Mouse (Mus musculus) bone marrow macrophage, adult 2 months (primary cell): ENCODE measurements around the gene Lrba.

Experiments used
- CTCF ChIP-seq: IDR thresholded peaks from 2 replicates; pipeline ENCODE4 v1.5.1; 2012; ENCODE audit warnings: low read depth, mild to moderate bottlenecking, low read length, moderate library complexity
- POLR2A ChIP-seq: IDR thresholded peaks from 2 replicates; pipeline ENCODE4 v1.6.1; 2012; ENCODE audit warnings: mild to moderate bottlenecking, low read depth, low read length, borderline replicate concordance

DNA sequence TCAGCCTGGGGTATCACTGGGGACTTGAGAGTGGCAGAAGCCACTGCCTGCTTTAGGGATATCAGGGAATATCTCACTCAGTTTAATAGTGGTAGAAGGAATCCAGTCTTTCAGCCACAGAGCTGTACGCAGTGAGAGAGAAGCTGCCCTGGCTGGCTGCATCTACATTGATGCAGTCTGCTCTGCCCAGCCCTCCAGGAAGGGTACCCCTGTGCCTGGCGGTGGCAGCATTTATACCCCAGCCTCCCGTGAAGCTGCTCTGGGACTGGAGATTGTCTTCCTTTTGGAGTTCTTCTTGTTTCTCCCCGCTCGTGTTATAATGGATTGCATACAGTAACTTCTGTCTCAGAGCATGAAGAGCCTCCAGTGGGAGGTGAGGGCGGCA is 551.0 kb downstream of the Lrba start:
- TF ChIP-seq POLR2A: no peak
- TF ChIP-seq CTCF: no peak
